Mouse (Mus musculus): ENCODE results near the gene Cpb1. TPM values are rescaled to one million over a fixed set of nuclear protein-coding genes. Genes with fewer than 3 reads are reported as not detected.

Gene Cpb1
- polyA plus RNA-seq, 1 experiment from 2014 or later = 2.9 TPM

GRCm38 (mm10) chr3:20222926-20223698 is 52.4 kb downstream of the Cpb1 start:
- WGBS = 85% methylated on average over 9 of the region's 9 CpGs
- H3K9ac ChIP-seq (ENCODE audit: low read length) = no peak overlapping the region

DNA sequence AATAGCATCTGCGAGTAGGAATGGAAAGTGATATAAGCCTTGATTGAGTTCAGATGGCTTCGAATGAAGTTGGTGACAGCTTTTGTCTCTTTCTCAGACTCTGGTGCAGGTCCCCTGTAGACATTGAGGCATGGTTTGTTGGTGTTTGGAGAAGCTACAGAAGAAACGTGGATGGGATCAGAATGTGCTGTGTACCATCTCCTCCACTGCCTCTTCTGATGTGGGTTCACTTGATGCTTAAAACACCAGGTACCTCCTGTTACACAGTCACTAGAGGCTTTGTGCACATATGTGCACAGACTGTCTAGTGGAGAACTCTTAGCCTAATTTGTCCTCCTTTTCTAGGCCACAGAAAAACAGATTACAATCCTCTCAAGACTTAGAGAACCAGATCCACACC is 53.4 kb downstream of the Cpb1 start:
- H3K4me3 ChIP-seq (ENCODE audit: low read depth, low read length) = no peak overlapping the region
- no peaks in the 10 kb centered on the region for H3K36me3 ChIP-seq (ENCODE audit: control insufficient read depth, insufficient read depth, low read length)
- no peaks in the 10 kb centered on the region for H3K9me3 ChIP-seq (ENCODE audit: control insufficient read depth, low read length)
- no peak overlapping the region for H3K9ac ChIP-seq (ENCODE audit: low read length)
- H3K4me1 ChIP-seq (replicated peaks; ENCODE audit: control insufficient read depth, insufficient read depth, low read length) = no peaks in the 10 kb centered on the region
- H3K27ac ChIP-seq (ENCODE audit: low read depth) = no peak overlapping the region
- DNase-seq (ENCODE audit: low spot score) = no peak
- H3K4me2 ChIP-seq (ENCODE audit: low read length) = no peak overlapping the region
- ATAC-seq (replicated peaks; ENCODE audit: low FRiP score, low TSS enrichment, low read depth) = no peak
- no peaks in the 10 kb centered on the region for H3K27me3 ChIP-seq (replicated peaks; ENCODE audit: control insufficient read depth, insufficient read depth, low read length)
- 70% methylated on average over 3 of the region's 3 CpGs for WGBS

More at GRCm38 (mm10) chr3:20222926-20223698, 52.4 kb downstream of the Cpb1 start:
- H3K9me3 ChIP-seq (ENCODE audit: control insufficient read depth, low read length) = no peaks in the 10 kb centered on the region
- DNase-seq (ENCODE audit: low spot score) = no peak
- H3K4me2 ChIP-seq (ENCODE audit: low read length) = no peak overlapping the region
- ATAC-seq (replicated peaks; ENCODE audit: low FRiP score, low TSS enrichment, low read depth) = no peak
- no peak overlapping the region for H3K27ac ChIP-seq (ENCODE audit: low read depth)
- no peaks in the 10 kb centered on the region for H3K4me1 ChIP-seq (replicated peaks; ENCODE audit: control insufficient read depth, insufficient read depth, low read length)
- H3K36me3 ChIP-seq (ENCODE audit: control insufficient read depth, insufficient read depth, low read length) = no peaks in the 10 kb centered on the region
- H3K27me3 ChIP-seq (replicated peaks; ENCODE audit: control insufficient read depth, insufficient read depth, low read length) = no peaks in the 10 kb centered on the region
- no peak overlapping the region for H3K4me3 ChIP-seq (ENCODE audit: low read depth, low read length)

DNA sequence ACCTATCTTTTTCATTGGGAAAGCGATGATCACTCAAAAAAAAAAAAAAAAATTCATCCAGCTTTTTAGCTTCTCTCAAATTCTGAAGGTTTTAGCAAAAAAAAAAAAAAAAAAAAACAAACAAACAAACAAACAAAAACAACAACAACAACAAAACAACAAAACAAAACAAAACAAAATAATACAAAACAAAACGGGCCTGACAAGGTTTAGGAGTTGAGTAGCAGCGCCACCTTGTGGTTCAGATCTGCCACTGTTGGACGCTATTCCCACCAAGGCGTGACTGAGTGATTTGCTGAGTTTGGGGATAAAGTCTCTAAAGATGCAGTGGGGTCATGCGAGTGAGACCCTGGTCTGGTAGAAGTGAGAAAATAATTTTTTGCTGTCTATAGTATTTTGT is 76.7 kb downstream of the Cpb1 start:
- Histone ChIP-seq H3K4me3 (ENCODE audit: low read depth, low read length) (no peak overlapping the region), H3K9ac (ENCODE audit: low read length) (no peak overlapping the region), H3K27ac (ENCODE audit: low read depth) (no peak overlapping the region), H3K36me3 (ENCODE audit: control insufficient read depth, insufficient read depth, low read length) (no peaks in the 10 kb centered on the region), H3K27me3 (replicated peaks; ENCODE audit: control insufficient read depth, insufficient read depth, low read length) (no peaks in the 10 kb centered on the region), H3K9me3 (ENCODE audit: control insufficient read depth, low read length) (no peaks in the 10 kb centered on the region), H3K4me2 (ENCODE audit: low read length) (no peak overlapping the region), H3K4me1 (replicated peaks; ENCODE audit: control insufficient read depth, insufficient read depth, low read length) (no peaks in the 10 kb centered on the region)
- peak; percentile 82 for DNase-seq (ENCODE audit: low spot score)
- 30% methylated on average over 6 of the region's 6 CpGs for WGBS
- peak; percentile 62; the same call in 1 of the 2 replicates for ATAC-seq (replicated peaks; ENCODE audit: low FRiP score, low TSS enrichment, low read depth)

Small RNA genes within 50 kb of the gene (microRNA-seq; reads per million reads assigned to microRNA genes)
- gene Mir7007 = 0.34 reads per million

Other genes with a start within 250 kb of the Cpb1 start
- gene Hps3, start 240.4 kb downstream of the Cpb1 start, polyA plus RNA-seq (2014; fragmentation: Nextera tagmentation; extraction: Ambion mirVana) = 12.1 and 12.2 TPM in 2 replicates
- gene Hltf, start 217.9 kb downstream of the Cpb1 start, polyA plus RNA-seq (2014; fragmentation: Nextera tagmentation; extraction: Ambion mirVana) = 16.5 and 20.6 TPM in 2 replicates
- 53.4 and 54.2 TPM in 2 replicates for gene Gyg, start 120.4 kb downstream of the Cpb1 start, polyA plus RNA-seq (2014; fragmentation: Nextera tagmentation; extraction: Ambion mirVana)
- gene Cpa3, start 33.6 kb downstream of the Cpb1 start, polyA plus RNA-seq (2014; fragmentation: Nextera tagmentation; extraction: Ambion mirVana) = 2.1 and 2.3 TPM in 2 replicates
- gene Agtr1b, start 91.4 kb upstream of the Cpb1 start, polyA plus RNA-seq (2014; fragmentation: Nextera tagmentation; extraction: Ambion mirVana) = 0.77 and 1.0 TPM in 2 replicates

Measured in intestine, embryonic 14.5 days (tissue).